Mouse (Mus musculus): ENCODE results near the gene Kcnj14.

GRCm38 (mm10) chr7:45853089-45853488, 28.5 kb upstream of the Kcnj14 start:
- TF ChIP-seq CTCF (IDR thresholded peaks at IDR 0.05; ENCODE audit: insufficient read depth, low read depth, low read length) (no peak), POLR2A (IDR thresholded peaks at IDR 0.05; ENCODE audit: insufficient read depth, low read depth, low read length) (no peak)
